Comparison of ENCODE assay signal across 10 mouse cellular contexts in genomic region chr15:94137159-94137952, GRCm38 (mm10).
A peak's percentile ranks its signal among the peaks of the same experiment; 100 is the strongest.
DNase-seq lines count a peak whose midpoint lies in the region; ATAC-seq lines count a peak whose summit lies in the region.
"Had no signal": no experiment of that assay in that cellular context is flagged by ENCODE, and none has a peak within 500 bp of the region (broad histone marks: within the 10 kb centered on the region; RNA-seq: fewer than 3 reads in every experiment).

No protein-coding gene starts in this region.

- H3K9ac ChIP-seq in neural tube, embryonic 11.5 days (ENCODE audit: low read length) = no peak overlapping the region
- no peak overlapping the region for H3K9ac ChIP-seq in limb, embryonic 11.5 days (ENCODE audit: low read length)
- no peak overlapping the region for H3K9ac ChIP-seq in neural tube, embryonic 14.5 days (replicated peaks; ENCODE audit: low read depth, low read length)

- WGBS in neural tube, embryonic 11.5 days = 76% methylated on average over 27 of the region's 27 CpGs
- WGBS in limb, embryonic 11.5 days = 44% methylated on average over 27 of the region's 27 CpGs
- WGBS in neural tube, embryonic 14.5 days = 41% methylated on average over 27 of the region's 27 CpGs

- peak; percentile 27; the same call in 1 of the 2 replicates for ATAC-seq in neural tube, embryonic 11.5 days (ENCODE audit: insufficient read depth, low FRiP score, low TSS enrichment)
- peak; percentile 59 to 64 for ATAC-seq in hematopoietic stem cell, adult 5-6 weeks (replicated peaks in 1 of 2; ENCODE audit: insufficient read depth in 1 of 2, low FRiP score in 2 of 2, low TSS enrichment in 1 of 2, low read depth in 1 of 2, poor library complexity in 2 of 2, severe bottlenecking in 2 of 2)
- ATAC-seq in limb, embryonic 11.5 days (ENCODE audit: insufficient number of reproducible peaks, low FRiP score, low TSS enrichment, low read depth) = no peak
- ATAC-seq in neural tube, embryonic 14.5 days (ENCODE audit: low read depth) = peak; percentile 63; the same call in 1 of the 2 replicates
- no peak for ATAC-seq in erythroblast, adult 5-6 weeks (replicated peaks; ENCODE audit: low FRiP score, poor library complexity, severe bottlenecking)
- ATAC-seq: inflammation-experienced regulatory T-cells, adult 6 months had no signal

- no peaks in the 10 kb centered on the region for H3K27me3 ChIP-seq in neural tube, embryonic 11.5 days (ENCODE audit: control insufficient read depth, insufficient read depth, low read length)
- H3K27me3 ChIP-seq in limb, embryonic 11.5 days (ENCODE audit: control insufficient read depth, insufficient read depth, low read length) = no peaks in the 10 kb centered on the region
- H3K27me3 ChIP-seq in neural tube, embryonic 14.5 days (ENCODE audit: control insufficient read depth, insufficient read depth, low read length) = no peaks in the 10 kb centered on the region

- H3K9me3 ChIP-seq in neural tube, embryonic 11.5 days (ENCODE audit: control insufficient read depth, low read length) = no peaks in the 10 kb centered on the region
- H3K9me3 ChIP-seq in limb, embryonic 11.5 days (ENCODE audit: control insufficient read depth, low read length) = no peaks in the 10 kb centered on the region; the same call in 1 of the 2 replicates
- H3K9me3 ChIP-seq in neural tube, embryonic 14.5 days (ENCODE audit: control insufficient read depth, low read length) = no peaks in the 10 kb centered on the region

- no peak overlapping the region for H3K27ac ChIP-seq in neural tube, embryonic 11.5 days (ENCODE audit: low read depth, low read length)
- no peak overlapping the region for H3K27ac ChIP-seq in limb, embryonic 11.5 days (replicated peaks; ENCODE audit: low read depth, low read length)
- H3K27ac ChIP-seq in neural tube, embryonic 14.5 days (ENCODE audit: low read depth, low read length) = no peak overlapping the region

- peak; percentile 33 for DNase-seq in neural tube, embryonic 11.5 days (ENCODE audit: low spot score)
- DNase-seq in neural tube, embryonic 10.5 days (ENCODE audit: extremely low spot score, low spot score) = no peak
- peak; percentile 54 for DNase-seq in limb, embryonic 11.5 days (ENCODE audit: low spot score)
- no peak for DNase-seq in lung, postnatal 10 days
- no peak for DNase-seq in thymus, postnatal 14 days
- DNase-seq: gastrocnemius, postnatal 10 days had no signal

- no peak overlapping the region for H3K4me2 ChIP-seq in neural tube, embryonic 11.5 days (ENCODE audit: low read depth)
- H3K4me2 ChIP-seq in limb, embryonic 11.5 days (ENCODE audit: low read depth, severe bottlenecking) = peak overlapping the region; percentile 12; the same call in 1 of the 2 replicates
- peak overlapping the region; percentile 28 for H3K4me2 ChIP-seq in neural tube, embryonic 14.5 days (ENCODE audit: low read depth, low read length)

- no peaks in the 10 kb centered on the region for H3K36me3 ChIP-seq in neural tube, embryonic 11.5 days (ENCODE audit: control insufficient read depth, insufficient read depth, low read length)
- H3K36me3 ChIP-seq in limb, embryonic 11.5 days (ENCODE audit: control insufficient read depth, insufficient read depth, low read length) = no peaks in the 10 kb centered on the region
- no peaks in the 10 kb centered on the region for H3K36me3 ChIP-seq in neural tube, embryonic 14.5 days (ENCODE audit: control insufficient read depth, insufficient read depth, low read length)

- H3K4me1 ChIP-seq in neural tube, embryonic 11.5 days (ENCODE audit: control insufficient read depth, insufficient read depth, low read length) = no peaks in the 10 kb centered on the region
- H3K4me1 ChIP-seq in limb, embryonic 11.5 days (ENCODE audit: control insufficient read depth, insufficient read depth, low read length) = peaks cover 3% of the 10 kb centered on the region; the same call in 1 of the 2 replicates
- H3K4me1 ChIP-seq in neural tube, embryonic 14.5 days (ENCODE audit: control insufficient read depth, insufficient read depth, low read length) = 0 out of 2 replicates have a peak, but pooled peaks cover 3% of the 10 kb centered on the region

- no peak overlapping the region for H3K4me3 ChIP-seq in neural tube, embryonic 11.5 days (ENCODE audit: low read depth, low read length)
- no peak overlapping the region for H3K4me3 ChIP-seq in limb, embryonic 11.5 days (ENCODE audit: low read depth, low read length)
- H3K4me3 ChIP-seq in neural tube, embryonic 14.5 days (ENCODE audit: low read depth, low read length) = no peak overlapping the region

Comparison
In these comparisons a context has a peak if more than half of its experiments do, and no peak if none do; other contexts are left out.
1. DNase-seq: peak in neural tube, embryonic 11.5 days (single experiment) and limb, embryonic 11.5 days (single experiment); none in neural tube, embryonic 10.5 days (single experiment), lung, postnatal 10 days (single experiment) and thymus, postnatal 14 days (single experiment).
2. ATAC-seq: peak in neural tube, embryonic 11.5 days (single experiment), hematopoietic stem cell, adult 5-6 weeks (2 of 2) and neural tube, embryonic 14.5 days (single experiment); none in limb, embryonic 11.5 days (single experiment) and erythroblast, adult 5-6 weeks (single experiment).